Mouse (Mus musculus) heart, postnatal 36 days (tissue): ENCODE measurements at regions not wholly inside any gene's neighbourhood (a gene's known extent, or its start where the extent isn't known, plus 50 kb on each side); places are given as distances from the start of the nearest gene placed in this dataset.
"Not testable (repeated sequence)": the region's sequence is repeated elsewhere in the genome, so short reads cannot be mapped to it uniquely, and the experiment has no call there.

Source experiments
- DNase-seq, 2 experiments: peaks; one replicate each; pipeline ENCODE4 v3.0.0; 2021 to 2022
- intact Hi-C: fragments of 180-260 bp; cut with DNase I; formaldehyde crosslinking; loops from one replicate; pipeline ENCODE4 v1.15.1; 2025

- DNase-seq, result no peak
- intact Hi-C loops, result no loop called here
These were observed 670.4 kb upstream of the Cdh12 start for GRCm38 (mm10) chr15:19778651-19779050.

DNA sequence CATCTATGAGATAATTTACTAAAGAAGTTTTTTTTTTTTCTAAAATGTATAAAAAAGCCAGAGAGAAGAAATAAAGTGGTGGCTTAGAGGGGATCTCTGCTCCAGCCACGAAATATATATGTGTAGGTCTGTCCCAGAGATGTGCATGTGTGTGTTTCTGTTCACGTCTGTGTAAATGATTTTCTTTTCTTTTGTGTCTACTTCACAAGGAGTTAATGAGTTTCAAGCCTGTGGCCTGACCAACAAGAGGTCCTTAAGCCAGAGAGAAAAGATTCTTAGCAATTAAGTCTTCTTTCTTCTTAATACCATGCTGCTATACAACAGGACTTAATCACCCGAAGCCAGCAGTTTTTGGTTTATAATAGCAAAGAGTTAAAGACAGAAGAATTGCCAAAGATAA is 665.2 kb upstream of the Cdh12 start:
- intact Hi-C loops, result no loop called here
- DNase-seq, result no peak

GRCm38 (mm10) chr15:19806994-19807393 is 642.1 kb upstream of the Cdh12 start:
- intact Hi-C loops, result no loop called here
- DNase-seq, result no peak

DNA sequence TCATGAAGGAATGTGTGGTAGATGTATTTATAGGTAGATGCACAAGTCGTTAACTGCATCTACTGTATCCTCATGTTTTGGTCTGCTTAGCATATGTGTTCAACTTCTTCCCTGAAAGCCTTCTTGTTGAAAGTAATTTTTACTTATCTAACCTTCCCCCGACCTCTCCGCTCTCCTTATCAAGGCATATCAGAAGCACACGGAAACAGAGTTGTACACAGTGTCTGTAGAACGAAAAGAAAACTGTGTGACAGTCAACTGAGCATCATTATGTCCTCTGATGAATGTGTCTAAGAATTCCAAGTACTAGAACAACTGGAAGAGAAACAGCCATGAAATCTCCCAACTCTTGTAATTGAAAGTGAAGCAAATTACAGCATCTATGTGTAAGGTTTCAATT is 635.4 kb upstream of the Cdh12 start:
- DNase-seq, result no peak
- intact Hi-C loops, result no loop called here

- intact Hi-C loops, result not testable (repeated sequence)
- peak; percentile 17 to 21 for DNase-seq
These were observed 592.0 kb upstream of the Cdh12 start for GRCm38 (mm10) chr15:19856892-19857655.

- DNase-seq, result no peak
- intact Hi-C loops, result no loop called here
These were observed 591.4 kb upstream of the Cdh12 start for GRCm38 (mm10) chr15:19857656-19858006.

GRCm38 (mm10) chr15:19858668-19859067 is 590.4 kb upstream of the Cdh12 start:
- no peak for DNase-seq
- intact Hi-C loops, result no loop called here

- intact Hi-C loops, result no loop called here
- DNase-seq, result no peak
These were observed 585.1 kb upstream of the Cdh12 start for GRCm38 (mm10) chr15:19863979-19864378.

- intact Hi-C loops, result no loop called here
- DNase-seq, result no peak
These were observed 582.5 kb upstream of the Cdh12 start for GRCm38 (mm10) chr15:19866559-19866958.

- intact Hi-C loops, result no loop called here
- DNase-seq, result no peak
These were observed 580.0 kb upstream of the Cdh12 start for GRCm38 (mm10) chr15:19869041-19869440.

DNA sequence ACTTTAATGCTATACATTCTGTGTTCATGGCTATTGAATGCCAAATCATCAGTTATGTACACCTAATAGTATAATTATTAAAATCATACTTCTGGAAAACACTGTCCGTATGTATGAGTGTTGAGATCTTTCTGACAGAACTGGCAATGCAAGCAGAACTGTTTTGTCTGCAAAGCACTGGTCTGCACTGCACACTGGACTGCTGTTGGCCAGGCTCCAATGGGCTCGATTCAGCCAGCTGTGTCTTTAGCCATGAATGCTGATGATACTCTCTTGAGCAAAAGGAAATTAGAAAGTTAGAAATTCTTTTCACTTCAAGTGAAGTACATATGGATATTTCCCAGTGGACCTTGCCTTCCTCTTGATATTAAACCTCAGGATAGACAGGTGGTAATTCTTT is 576.5 kb upstream of the Cdh12 start:
- intact Hi-C loops, result no loop called here
- peak in 1 of 2 experiments; percentile 4 for DNase-seq
